8 mouse cellular contexts compared by ENCODE assay signal in the genomic region with DNA sequence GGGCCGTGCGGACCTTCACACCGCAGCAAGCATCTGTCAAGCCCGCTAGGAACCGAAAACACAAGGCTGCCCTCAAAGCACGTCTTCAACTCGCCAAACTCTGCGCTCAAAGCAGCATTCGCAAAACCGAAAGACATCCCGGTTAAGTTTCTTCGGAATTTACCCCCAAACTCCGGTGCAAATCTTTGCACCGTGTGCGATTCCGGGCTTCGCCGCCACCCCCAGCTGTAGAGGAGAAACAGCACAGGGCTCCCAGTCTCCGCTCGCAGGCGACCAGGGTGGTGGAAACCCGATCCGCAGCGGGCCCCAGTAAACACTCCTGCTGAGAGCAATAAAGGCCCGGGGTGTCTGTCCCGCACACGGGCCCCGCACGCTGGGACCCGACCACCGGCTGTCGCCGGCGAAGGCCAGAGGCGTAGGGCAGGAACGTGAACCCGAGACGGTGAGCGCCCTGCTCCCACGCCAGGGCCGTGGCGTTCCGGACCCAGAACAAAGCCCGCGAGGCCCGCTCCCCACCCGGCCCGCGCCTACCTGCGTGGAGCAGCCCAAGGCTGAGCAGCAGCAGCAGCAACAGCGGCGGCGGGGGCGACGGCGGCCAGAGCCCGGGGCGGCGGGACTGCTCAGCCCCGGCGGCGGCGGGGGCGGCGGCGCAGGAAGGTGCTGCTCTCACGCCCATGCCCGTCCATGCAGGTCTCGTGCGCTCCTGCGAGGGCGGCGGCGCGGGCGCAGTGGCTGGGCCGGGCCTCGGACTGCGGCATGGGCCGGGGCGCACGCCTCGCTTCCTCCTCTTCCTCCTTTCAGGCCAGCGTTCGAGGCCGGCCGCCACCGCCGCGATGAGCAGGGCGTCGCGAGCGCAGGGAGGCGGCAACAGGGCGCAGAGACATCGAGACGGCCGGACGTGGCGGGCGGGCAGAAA. TPM values are rescaled to one million over a fixed set of nuclear protein-coding genes. Genes with fewer than 3 reads are reported as not detected.
DNase-seq lines count a peak whose midpoint lies in the region; ATAC-seq and TF ChIP-seq lines count a peak whose summit lies in the region.

No protein-coding gene starts in this region.

- peak overlapping the region; percentile 90 for H3K27ac ChIP-seq in lung, embryonic 14.5 days (ENCODE audit: low read depth)
- H3K27ac ChIP-seq in forebrain, embryonic 16.5 days (ENCODE audit: low read length), result peak overlapping the region; percentile 95
- H3K27ac ChIP-seq in hindbrain, embryonic 16.5 days (ENCODE audit: low read depth, low read length), result peak overlapping the region; percentile 93
- H3K27ac ChIP-seq in limb, embryonic 14.5 days (replicated peaks; ENCODE audit: low read depth, low read length), result peak overlapping the region; percentile 92

- no peaks in the 10 kb centered on the region for H3K9me3 ChIP-seq in lung, embryonic 14.5 days (ENCODE audit: low read depth, low read length)
- H3K9me3 ChIP-seq in forebrain, embryonic 16.5 days (ENCODE audit: control insufficient read depth, low read length), result no peaks in the 10 kb centered on the region
- H3K9me3 ChIP-seq in hindbrain, embryonic 16.5 days (ENCODE audit: control insufficient read depth, low read length), result no peaks in the 10 kb centered on the region
- H3K9me3 ChIP-seq in limb, embryonic 14.5 days (ENCODE audit: control insufficient read depth, low read length), result no peaks in the 10 kb centered on the region

- ATAC-seq in lung, embryonic 14.5 days (ENCODE audit: insufficient read depth), result peak; percentile 60
- ATAC-seq in forebrain, embryonic 16.5 days, result peak; percentile 54
- peak; percentile 60 for ATAC-seq in hindbrain, embryonic 16.5 days
- peak; percentile 13 for ATAC-seq in limb, embryonic 14.5 days (ENCODE audit: low FRiP score, low read depth)

- under 1% methylated on average over 98 of the region's 102 CpGs for WGBS in lung, embryonic 14.5 days
- WGBS in forebrain, embryonic 16.5 days, result under 1% methylated on average over 88 of the region's 102 CpGs
- WGBS in hindbrain, embryonic 16.5 days, result under 1% methylated on average over 89 of the region's 102 CpGs
- WGBS in limb, embryonic 14.5 days, result under 1% methylated on average over 76 of the region's 102 CpGs

- peak overlapping the region; percentile 95 for H3K4me3 ChIP-seq in lung, embryonic 14.5 days (ENCODE audit: low read depth, low read length)
- H3K4me3 ChIP-seq in forebrain, embryonic 16.5 days (replicated peaks; ENCODE audit: low read length), result peak overlapping the region; percentile 98
- H3K4me3 ChIP-seq in hindbrain, embryonic 16.5 days (ENCODE audit: low read length), result peak overlapping the region; percentile 98
- peak overlapping the region; percentile 94 for H3K4me3 ChIP-seq in limb, embryonic 14.5 days (replicated peaks; ENCODE audit: low read length)

- peaks cover under 1% of the 10 kb centered on the region; the same call in 1 of the 2 replicates for H3K36me3 ChIP-seq in lung, embryonic 14.5 days (ENCODE audit: insufficient read depth)
- H3K36me3 ChIP-seq in forebrain, embryonic 16.5 days (ENCODE audit: control insufficient read depth, insufficient read depth), result peaks cover under 1% of the 10 kb centered on the region; the same call in 1 of the 2 replicates
- H3K36me3 ChIP-seq in hindbrain, embryonic 16.5 days (ENCODE audit: control insufficient read depth, insufficient read depth, low read length), result no peaks in the 10 kb centered on the region
- H3K36me3 ChIP-seq in limb, embryonic 14.5 days (ENCODE audit: control insufficient read depth, insufficient read depth, low read length), result peaks cover 2% of the 10 kb centered on the region; the same call in 1 of the 2 replicates

- H3K9ac ChIP-seq in lung, embryonic 14.5 days, result peak overlapping the region; percentile 92
- H3K9ac ChIP-seq in forebrain, embryonic 16.5 days (replicated peaks; ENCODE audit: low read depth, low read length), result peak overlapping the region; percentile 98
- peak overlapping the region; percentile 96 for H3K9ac ChIP-seq in hindbrain, embryonic 16.5 days (ENCODE audit: low read depth, low read length)
- H3K9ac ChIP-seq in limb, embryonic 14.5 days (ENCODE audit: low read depth, low read length, severe bottlenecking), result peak overlapping the region; percentile 91

- TF ChIP-seq POLR2A in limb, embryonic 14.5 days (IDR thresholded peaks at IDR 0.05; ENCODE audit: borderline replicate concordance, extremely low read depth, insufficient read depth, insufficient read length), result no peak

- H3K4me1 ChIP-seq in lung, embryonic 14.5 days (ENCODE audit: insufficient read depth), result peaks cover 3% of the 10 kb centered on the region; the same call in 1 of the 2 replicates
- H3K4me1 ChIP-seq in forebrain, embryonic 16.5 days (replicated peaks; ENCODE audit: control insufficient read depth, insufficient read depth, low read length), result peaks cover 44% of the 10 kb centered on the region
- peaks cover 26% of the 10 kb centered on the region for H3K4me1 ChIP-seq in hindbrain, embryonic 16.5 days (ENCODE audit: control insufficient read depth, insufficient read depth, low read depth, low read length)
- peaks cover 28% of the 10 kb centered on the region for H3K4me1 ChIP-seq in limb, embryonic 14.5 days (ENCODE audit: control insufficient read depth, insufficient read depth, low read length)

- DNase-seq in lung, embryonic 14.5 days, result peak; percentile 71
- DNase-seq in lung, postnatal 25 days (ENCODE audit: low spot score), result no peak
- DNase-seq in adrenal gland, postnatal 4 days (ENCODE audit: low spot score in 2 of 2), result peak; percentile 18 to 42
- DNase-seq in limb, embryonic 14.5 days (ENCODE audit: low spot score), result peak; percentile 53
- DNase-seq in neural tube, embryonic 10.5 days (ENCODE audit: extremely low spot score, low spot score), result peak; percentile 76
- peak; percentile 48 for DNase-seq in thymus, postnatal 4 days

- peak overlapping the region; percentile 85 for H3K4me2 ChIP-seq in lung, embryonic 14.5 days
- H3K4me2 ChIP-seq in forebrain, embryonic 16.5 days (ENCODE audit: low read length), result peak overlapping the region; percentile 95
- H3K4me2 ChIP-seq in hindbrain, embryonic 16.5 days (ENCODE audit: low read length), result peak overlapping the region; percentile 93
- peak overlapping the region; percentile 86 for H3K4me2 ChIP-seq in limb, embryonic 14.5 days (replicated peaks; ENCODE audit: low read depth, low read length, severe bottlenecking)

- TF ChIP-seq CTCF in lung, embryonic 14.5 days (IDR thresholded peaks at IDR 0.05; ENCODE audit: low read depth), result no peak

- no peaks in the 10 kb centered on the region for H3K27me3 ChIP-seq in lung, embryonic 14.5 days (ENCODE audit: insufficient read depth, low read length)
- no peaks in the 10 kb centered on the region for H3K27me3 ChIP-seq in forebrain, embryonic 16.5 days (replicated peaks; ENCODE audit: control insufficient read depth, insufficient read depth, low read length)
- no peaks in the 10 kb centered on the region for H3K27me3 ChIP-seq in hindbrain, embryonic 16.5 days (replicated peaks; ENCODE audit: control insufficient read depth, insufficient read depth, low read length)
- 0 out of 2 replicates have a peak, but pooled peaks cover 3% of the 10 kb centered on the region for H3K27me3 ChIP-seq in limb, embryonic 14.5 days (ENCODE audit: control insufficient read depth, insufficient read depth, low read length)

RNA-seq across cellular contexts. Expression of gene Rgmb, which starts 5.1 kb away (rescaled TPM):
- 17.6 and 18.9 TPM in 2 replicates for polyA plus RNA-seq in lung, embryonic 14.5 days (2014; fragmentation: Nextera tagmentation; extraction: Ambion mirVana)
- 10 to 100 TPM; 20.5 to 25.1 TPM for total RNA-seq in adrenal gland, postnatal 4 days (2021)
- polyA plus RNA-seq in forebrain, embryonic 16.5 days (2015; fragmentation: Nextera tagmentation; extraction: Ambion mirVana), result 43.0 and 48.7 TPM in 2 replicates
- 50.8 and 58.5 TPM in 2 replicates for polyA plus RNA-seq in hindbrain, embryonic 16.5 days (2015; fragmentation: Nextera tagmentation; extraction: Ambion mirVana)
- 52.0 and 71.0 TPM in 2 replicates for polyA plus RNA-seq in limb, embryonic 14.5 days (2012; rRNA removed)
- 35.3 and 37.7 TPM in 2 replicates for polyA plus RNA-seq in limb, embryonic 14.5 days (2014; fragmentation: Nextera tagmentation; extraction: Ambion mirVana)
